Mouse (Mus musculus): ENCODE measurements at regions not wholly inside any gene's neighbourhood (a gene's known extent, or its start where the extent isn't known, plus 50 kb on each side); places are given as distances from the start of the nearest gene placed in this dataset.

DNA sequence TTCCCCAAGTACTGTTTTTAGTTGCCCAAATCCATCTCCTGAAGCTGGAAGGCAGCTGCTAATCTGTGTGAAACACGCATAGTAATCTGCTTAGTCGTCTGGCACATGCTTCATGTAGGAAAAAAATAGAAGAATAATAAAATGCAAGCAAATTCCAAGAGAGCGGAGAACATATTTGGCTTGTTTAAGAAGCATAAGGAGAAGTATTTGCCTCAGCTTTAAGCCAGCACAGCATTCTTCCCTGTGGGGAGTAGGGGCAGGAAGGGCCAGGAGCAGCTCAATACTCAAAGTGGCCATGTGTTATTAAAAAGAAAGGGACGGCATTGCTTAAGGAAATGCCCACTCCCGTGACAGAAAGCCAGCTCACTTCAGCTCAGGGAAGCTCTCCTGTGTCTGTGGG, 66.8 kb upstream of the Cnksr3 start:
- ATAC-seq (replicated peaks; ENCODE audit: low FRiP score, low TSS enrichment, low read depth) (no peak), DNase-seq (ENCODE audit: low spot score) (no peak)
- H3K4me3 ChIP-seq (ENCODE audit: low read depth, low read length): no peak overlapping the region
- WGBS: 46% methylated on average over 5 of the region's 5 CpGs
- no peak overlapping the region for H3K4me2 ChIP-seq (ENCODE audit: low read length)
- H3K27ac ChIP-seq (ENCODE audit: low read depth): 0 out of 2 replicates have a peak overlapping the region, but pooled peaks have one; percentile 38
- H3K9ac ChIP-seq (ENCODE audit: low read length): no peak overlapping the region
- no peaks in the 10 kb centered on the region for H3K27me3 ChIP-seq (replicated peaks; ENCODE audit: control insufficient read depth, insufficient read depth, low read length)
- no peaks in the 10 kb centered on the region for H3K36me3 ChIP-seq (ENCODE audit: control insufficient read depth, insufficient read depth, low read length)
- H3K4me1 ChIP-seq (replicated peaks; ENCODE audit: control insufficient read depth, insufficient read depth, low read length): no peaks in the 10 kb centered on the region
- no peaks in the 10 kb centered on the region for H3K9me3 ChIP-seq (ENCODE audit: control insufficient read depth, low read length)

DNA sequence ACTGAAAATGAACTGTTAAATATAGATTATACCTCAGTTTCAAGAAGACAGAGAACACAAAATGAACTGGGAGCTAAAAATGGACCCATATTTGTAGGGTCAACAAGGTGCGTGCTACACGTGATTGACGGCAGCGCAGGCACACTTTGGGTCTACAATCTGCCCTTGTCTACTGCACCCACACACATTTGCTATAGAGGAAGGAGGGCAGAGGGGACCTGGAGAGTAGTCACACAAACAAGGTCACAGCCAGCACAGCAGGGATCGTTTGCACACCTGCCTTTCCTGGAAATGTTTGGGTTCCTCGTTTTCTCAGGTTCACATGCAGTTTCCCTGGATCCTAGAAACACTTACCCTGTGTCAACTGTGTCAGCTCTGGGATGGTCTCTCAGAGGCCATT, 63.3 kb upstream of the Cnksr3 start:
- no peak for DNase-seq (ENCODE audit: low spot score)
- no peak overlapping the region for H3K4me3 ChIP-seq (ENCODE audit: low read depth, low read length)
- WGBS: 77% methylated on average over 6 of the region's 6 CpGs
- no peaks in the 10 kb centered on the region for H3K27me3 ChIP-seq (replicated peaks; ENCODE audit: control insufficient read depth, insufficient read depth, low read length)
- no peaks in the 10 kb centered on the region for H3K4me1 ChIP-seq (replicated peaks; ENCODE audit: control insufficient read depth, insufficient read depth, low read length)
- ATAC-seq (replicated peaks; ENCODE audit: low FRiP score, low TSS enrichment, low read depth): no peak
- no peak overlapping the region for H3K27ac ChIP-seq (ENCODE audit: low read depth)
- no peak overlapping the region for H3K4me2 ChIP-seq (ENCODE audit: low read length)
- no peaks in the 10 kb centered on the region for H3K36me3 ChIP-seq (ENCODE audit: control insufficient read depth, insufficient read depth, low read length)
- H3K9me3 ChIP-seq (ENCODE audit: control insufficient read depth, low read length): no peaks in the 10 kb centered on the region
- H3K9ac ChIP-seq (ENCODE audit: low read length): no peak overlapping the region

- Histone ChIP-seq H3K9me3 (ENCODE audit: control insufficient read depth, low read length) (no peaks in the 10 kb centered on the region), H3K4me3 (ENCODE audit: low read depth, low read length) (no peak overlapping the region), H3K4me2 (ENCODE audit: low read length) (no peak overlapping the region), H3K9ac (ENCODE audit: low read length) (no peak overlapping the region), H3K36me3 (ENCODE audit: control insufficient read depth, insufficient read depth, low read length) (no peaks in the 10 kb centered on the region), H3K4me1 (replicated peaks; ENCODE audit: control insufficient read depth, insufficient read depth, low read length) (no peaks in the 10 kb centered on the region), H3K27ac (ENCODE audit: low read depth) (no peak overlapping the region), H3K27me3 (replicated peaks; ENCODE audit: control insufficient read depth, insufficient read depth, low read length) (no peaks in the 10 kb centered on the region)
- DNase-seq (ENCODE audit: low spot score): no peak
- no peak for ATAC-seq (replicated peaks; ENCODE audit: low FRiP score, low TSS enrichment, low read depth)
- 56% methylated on average over 7 of the region's 7 CpGs for WGBS
These were observed 62.4 kb upstream of the Cnksr3 start for GRCm38 (mm10) chr10:7274422-7274821.

DNA sequence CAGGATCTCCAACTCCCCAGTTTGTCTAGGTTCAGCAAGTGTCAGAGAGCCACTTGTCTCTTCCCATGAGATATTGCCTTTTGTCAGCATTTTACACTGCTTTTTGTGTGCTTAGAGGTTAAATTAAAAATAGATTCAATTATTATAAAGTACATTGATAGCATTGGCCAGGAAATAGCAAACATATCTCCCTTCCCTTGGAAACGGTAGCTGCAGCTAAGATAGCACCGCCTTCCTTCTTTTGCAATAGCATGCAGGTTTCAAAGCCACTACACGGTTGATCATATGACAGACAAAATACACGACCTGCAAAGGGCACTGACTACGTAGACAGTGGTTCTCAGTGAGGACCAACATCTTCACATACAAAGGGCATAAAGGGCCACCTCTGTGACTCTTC, 59.1 kb upstream of the Cnksr3 start:
- Histone ChIP-seq H3K4me1 (replicated peaks; ENCODE audit: control insufficient read depth, insufficient read depth, low read length) (no peaks in the 10 kb centered on the region), H3K36me3 (ENCODE audit: control insufficient read depth, insufficient read depth, low read length) (no peaks in the 10 kb centered on the region)

GRCm38 (mm10) chr10:7268386-7269033, 56.5 kb upstream of the Cnksr3 start:
- H3K4me2 ChIP-seq (ENCODE audit: low read length): no peak overlapping the region
- ATAC-seq (replicated peaks; ENCODE audit: low FRiP score, low TSS enrichment, low read depth): no peak
- no peak overlapping the region for H3K9ac ChIP-seq (ENCODE audit: low read length)
- no peak for DNase-seq (ENCODE audit: low spot score)
- H3K27ac ChIP-seq (ENCODE audit: low read depth): no peak overlapping the region
- no peaks in the 10 kb centered on the region for H3K9me3 ChIP-seq (ENCODE audit: control insufficient read depth, low read length)
- no peak overlapping the region for H3K4me3 ChIP-seq (ENCODE audit: low read depth, low read length)
- H3K36me3 ChIP-seq (ENCODE audit: control insufficient read depth, insufficient read depth, low read length): no peaks in the 10 kb centered on the region
- WGBS: 79% methylated on average over 9 of the region's 9 CpGs
- H3K27me3 ChIP-seq (replicated peaks; ENCODE audit: control insufficient read depth, insufficient read depth, low read length): no peaks in the 10 kb centered on the region
- no peaks in the 10 kb centered on the region for H3K4me1 ChIP-seq (replicated peaks; ENCODE audit: control insufficient read depth, insufficient read depth, low read length)

More for the DNA sequence above, 59.1 kb upstream of the Cnksr3 start:
- 63% methylated on average over 5 of the region's 5 CpGs for WGBS
- no peak overlapping the region for H3K4me2 ChIP-seq (ENCODE audit: low read length)
- no peaks in the 10 kb centered on the region for H3K9me3 ChIP-seq (ENCODE audit: control insufficient read depth, low read length)
- ATAC-seq (replicated peaks; ENCODE audit: low FRiP score, low TSS enrichment, low read depth) (no peak), DNase-seq (ENCODE audit: low spot score) (no peak)
- no peak overlapping the region for H3K4me3 ChIP-seq (ENCODE audit: low read depth, low read length)
- H3K9ac ChIP-seq (ENCODE audit: low read length): no peak overlapping the region
- H3K27me3 ChIP-seq (replicated peaks; ENCODE audit: control insufficient read depth, insufficient read depth, low read length): no peaks in the 10 kb centered on the region
- no peak overlapping the region for H3K27ac ChIP-seq (ENCODE audit: low read depth)

DNA sequence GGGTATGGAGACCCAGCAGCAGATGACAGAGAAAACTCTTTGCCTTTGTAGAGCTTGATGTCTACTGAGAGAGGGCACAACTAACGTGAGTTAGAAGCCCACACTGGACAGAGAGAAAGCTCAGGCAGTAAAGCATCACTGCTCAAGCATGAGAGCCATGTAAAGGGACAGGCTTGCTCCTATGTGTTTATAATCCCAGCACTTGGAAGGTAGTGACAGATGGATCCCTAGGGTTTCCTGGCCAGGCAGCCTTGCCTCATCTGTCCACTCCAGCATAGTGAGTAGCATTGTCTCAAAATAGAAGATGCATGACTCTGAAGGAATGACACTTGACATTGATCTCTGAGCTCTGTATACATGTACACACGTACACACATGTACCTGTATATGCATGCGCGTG, 55.9 kb upstream of the Cnksr3 start:
- ATAC-seq (replicated peaks; ENCODE audit: low FRiP score, low TSS enrichment, low read depth) (no peak), DNase-seq (ENCODE audit: low spot score) (no peak)
- Histone ChIP-seq H3K4me1 (replicated peaks; ENCODE audit: control insufficient read depth, insufficient read depth, low read length) (no peaks in the 10 kb centered on the region), H3K4me3 (ENCODE audit: low read depth, low read length) (no peak overlapping the region), H3K9ac (ENCODE audit: low read length) (no peak overlapping the region), H3K27me3 (replicated peaks; ENCODE audit: control insufficient read depth, insufficient read depth, low read length) (no peaks in the 10 kb centered on the region), H3K9me3 (ENCODE audit: control insufficient read depth, low read length) (no peaks in the 10 kb centered on the region), H3K4me2 (ENCODE audit: low read length) (no peak overlapping the region), H3K36me3 (ENCODE audit: control insufficient read depth, insufficient read depth, low read length) (no peaks in the 10 kb centered on the region), H3K27ac (ENCODE audit: low read depth) (no peak overlapping the region)
- 92% methylated on average over 4 of the region's 4 CpGs for WGBS

- H3K9ac ChIP-seq (ENCODE audit: low read length): no peak overlapping the region
- DNase-seq (ENCODE audit: low spot score): no peak
- no peak for ATAC-seq (replicated peaks; ENCODE audit: low FRiP score, low TSS enrichment, low read depth)
- no peaks in the 10 kb centered on the region for H3K9me3 ChIP-seq (ENCODE audit: control insufficient read depth, low read length)
- H3K4me2 ChIP-seq (ENCODE audit: low read length): no peak overlapping the region
- no peak overlapping the region for H3K27ac ChIP-seq (ENCODE audit: low read depth)
- no peaks in the 10 kb centered on the region for H3K36me3 ChIP-seq (ENCODE audit: control insufficient read depth, insufficient read depth, low read length)
- H3K4me3 ChIP-seq (ENCODE audit: low read depth, low read length): no peak overlapping the region
- 77% methylated on average over 4 of the region's 4 CpGs for WGBS
- no peaks in the 10 kb centered on the region for H3K4me1 ChIP-seq (replicated peaks; ENCODE audit: control insufficient read depth, insufficient read depth, low read length)
- no peaks in the 10 kb centered on the region for H3K27me3 ChIP-seq (replicated peaks; ENCODE audit: control insufficient read depth, insufficient read depth, low read length)
These were observed 55.1 kb upstream of the Cnksr3 start for GRCm38 (mm10) chr10:7267106-7267505.

DNA sequence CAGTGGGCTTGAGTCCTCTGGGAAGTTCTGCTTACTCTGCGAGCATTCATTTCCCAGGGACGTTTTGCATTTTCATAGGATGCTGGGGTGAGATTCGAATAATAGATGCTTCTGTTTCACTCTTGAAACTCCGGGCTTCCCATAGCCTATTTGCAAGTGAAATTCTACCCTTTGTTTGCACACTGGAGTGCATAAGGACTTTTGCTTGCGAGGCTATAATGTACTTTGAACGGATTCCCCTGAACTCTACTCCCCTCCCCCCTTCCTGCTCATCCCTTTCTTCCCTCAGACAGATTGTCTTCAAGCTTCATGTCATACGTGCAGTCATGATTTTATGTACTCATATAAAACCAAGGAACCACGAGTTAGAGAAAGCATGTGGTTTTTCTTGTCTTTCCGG, 53.4 kb upstream of the Cnksr3 start:
- Histone ChIP-seq H3K27ac (ENCODE audit: low read depth) (no peak overlapping the region), H3K9ac (ENCODE audit: low read length) (no peak overlapping the region), H3K9me3 (ENCODE audit: control insufficient read depth, low read length) (no peaks in the 10 kb centered on the region), H3K36me3 (ENCODE audit: control insufficient read depth, insufficient read depth, low read length) (no peaks in the 10 kb centered on the region), H3K4me3 (ENCODE audit: low read depth, low read length) (no peak overlapping the region), H3K4me1 (replicated peaks; ENCODE audit: control insufficient read depth, insufficient read depth, low read length) (no peaks in the 10 kb centered on the region), H3K4me2 (ENCODE audit: low read length) (no peak overlapping the region), H3K27me3 (replicated peaks; ENCODE audit: control insufficient read depth, insufficient read depth, low read length) (no peaks in the 10 kb centered on the region)
- ATAC-seq (replicated peaks; ENCODE audit: low FRiP score, low TSS enrichment, low read depth) (no peak), DNase-seq (ENCODE audit: low spot score) (no peak)
- WGBS: 52% methylated on average over 9 of the region's 9 CpGs

DNA sequence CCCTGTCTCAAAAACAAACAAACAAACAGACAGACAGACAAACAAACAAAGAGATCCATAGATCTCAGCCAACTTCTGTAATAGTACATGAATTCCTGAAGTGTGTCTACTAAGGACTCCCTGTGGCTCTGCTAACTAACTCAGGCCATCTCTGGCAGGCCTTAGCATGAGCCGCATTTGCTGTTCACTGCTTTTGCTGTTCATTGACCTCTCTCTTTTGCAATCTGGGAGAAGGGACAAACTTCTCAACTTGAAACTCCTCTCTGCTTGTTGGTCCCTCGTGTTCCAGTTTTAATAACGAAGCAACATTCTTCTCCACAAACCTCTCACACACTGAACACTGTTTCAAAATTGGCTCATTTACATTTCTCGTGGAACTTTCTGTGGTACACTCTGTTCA, 52.7 kb upstream of the Cnksr3 start:
- 93% methylated on average over 4 of the region's 4 CpGs for WGBS
- ATAC-seq (replicated peaks; ENCODE audit: low FRiP score, low TSS enrichment, low read depth): no peak

More for the DNA sequence above, 52.7 kb upstream of the Cnksr3 start:
- H3K4me3 ChIP-seq (ENCODE audit: low read depth, low read length): no peak overlapping the region
- no peak overlapping the region for H3K4me2 ChIP-seq (ENCODE audit: low read length)
- no peaks in the 10 kb centered on the region for H3K27me3 ChIP-seq (replicated peaks; ENCODE audit: control insufficient read depth, insufficient read depth, low read length)
- no peak overlapping the region for H3K9ac ChIP-seq (ENCODE audit: low read length)
- H3K4me1 ChIP-seq (replicated peaks; ENCODE audit: control insufficient read depth, insufficient read depth, low read length): no peaks in the 10 kb centered on the region
- H3K27ac ChIP-seq (ENCODE audit: low read depth): no peak overlapping the region
- no peaks in the 10 kb centered on the region for H3K9me3 ChIP-seq (ENCODE audit: control insufficient read depth, low read length)
- H3K36me3 ChIP-seq (ENCODE audit: control insufficient read depth, insufficient read depth, low read length): no peaks in the 10 kb centered on the region
- no peak for DNase-seq (ENCODE audit: low spot score)

Measured in intestine, embryonic 14.5 days (tissue).